Mouse (Mus musculus): ENCODE measurements around the gene Scn10a. TPM values are rescaled to one million over a fixed set of nuclear protein-coding genes. Genes with fewer than 3 reads are reported as not detected.

Scn10a gene
- polyA plus RNA-seq, 2 experiments = 0.06 to 0.08 TPM

DNA sequence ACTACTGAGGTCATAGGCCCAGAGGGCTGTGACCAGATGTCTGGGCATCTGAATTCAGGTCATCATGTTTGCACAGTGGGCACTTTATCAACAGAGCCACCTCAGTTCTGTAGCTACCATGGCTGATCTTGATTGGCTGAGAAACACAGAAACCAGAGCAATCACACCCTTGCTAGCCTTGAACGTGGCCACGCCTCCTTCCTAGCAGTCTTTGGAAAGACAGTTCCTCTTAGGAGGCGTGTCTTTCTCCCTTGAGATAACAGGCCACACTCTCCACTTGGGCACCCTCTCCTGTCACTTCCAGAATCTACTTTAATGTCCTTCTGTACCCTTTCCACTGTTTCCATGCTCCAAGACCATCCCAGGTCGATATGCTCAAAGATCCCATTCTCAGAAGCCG is 65.4 kb downstream of the Scn10a start:
- Histone ChIP-seq H3K27ac (no peak overlapping the region), H3K4me1 (replicated peaks; ENCODE audit: control insufficient read depth in 2 of 2, insufficient read depth in 2 of 2, low read length in 1 of 2) (no peaks in the 10 kb centered on the region), H3K4me3 (ENCODE audit: insufficient read depth in 1 of 2, low read depth in 2 of 2, low read length in 2 of 2) (no peak overlapping the region), H3K4me2 (ENCODE audit: low read depth) (no peak overlapping the region), H3K27me3 (ENCODE audit: control insufficient read depth, insufficient read depth, low read length) (no peaks in the 10 kb centered on the region), H3K9ac (replicated peaks) (no peak overlapping the region), H3K36me3 (replicated peaks; ENCODE audit: control insufficient read depth, insufficient read depth, low read depth) (no peaks in the 10 kb centered on the region), H3K9me3 (ENCODE audit: control insufficient read depth, low read length) (no peaks in the 10 kb centered on the region)
- TF ChIP-seq EP300 (IDR thresholded peaks at IDR 0.05; ENCODE audit: low read depth) (no peak), CTCF (IDR thresholded peaks at IDR 0.05; ENCODE audit: low read depth) (no peak)
- ATAC-seq (ENCODE audit: insufficient read depth) (no peak), DNase-seq (ENCODE audit: low read depth in 3 of 3, low spot score in 3 of 3) (no peak)
- WGBS (ENCODE audit: insufficient replicate concordance) = 22% methylated on average over 5 of the region's 5 CpGs

DNA sequence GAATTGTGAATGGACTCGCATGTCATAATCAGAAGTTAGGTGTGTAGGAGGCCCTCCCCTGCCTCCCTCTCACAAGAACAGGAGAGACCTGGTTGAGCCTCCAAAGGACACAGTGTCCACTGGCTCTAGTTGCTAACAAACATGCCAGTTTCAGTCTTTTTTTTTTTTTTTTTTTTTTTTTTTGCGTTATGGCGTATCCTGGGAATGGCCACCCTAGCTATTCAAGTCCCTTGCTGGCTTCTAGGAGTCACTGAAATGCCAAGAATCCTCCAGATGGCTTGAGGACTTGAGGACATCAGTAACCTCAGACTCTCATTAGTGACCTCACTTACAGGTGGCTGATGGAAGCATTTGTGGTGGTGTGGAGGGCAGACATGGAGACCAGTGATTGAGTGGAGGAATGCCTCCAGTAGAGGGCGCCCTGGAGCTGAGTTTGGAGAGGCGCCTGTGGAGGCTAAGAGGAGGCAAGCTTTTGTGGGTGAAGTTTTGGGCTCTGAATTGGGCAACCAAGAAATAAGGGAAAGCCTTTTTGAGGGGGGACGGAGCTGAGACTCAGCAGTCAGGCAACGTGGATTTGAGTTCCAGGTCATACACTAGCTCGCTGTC is 72.1 kb downstream of the Scn10a start:
- H3K9ac ChIP-seq (replicated peaks) = no peak overlapping the region

DNA sequence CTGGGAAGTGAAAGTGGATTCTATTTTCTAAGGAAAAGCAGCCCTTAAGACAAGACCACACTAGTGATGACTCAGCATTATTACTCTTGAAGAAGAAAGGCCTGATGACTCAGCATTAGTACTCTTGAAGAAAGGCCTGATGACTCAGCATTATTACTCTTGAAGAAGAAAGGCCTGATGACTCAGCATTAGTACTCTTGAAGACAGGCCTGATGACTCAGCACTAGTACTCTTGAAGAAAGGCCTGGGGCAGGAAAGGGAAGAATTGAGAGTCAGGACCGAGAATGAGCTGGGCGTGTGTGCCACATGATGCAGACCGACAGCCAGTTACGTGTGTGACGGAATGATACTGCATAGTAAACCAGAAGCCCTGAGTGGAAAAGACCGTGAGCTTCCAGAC is 77.1 kb downstream of the Scn10a start:
- no peaks in the 10 kb centered on the region for H3K9me3 ChIP-seq (ENCODE audit: control insufficient read depth, low read length)
- ATAC-seq (ENCODE audit: insufficient read depth) (no peak), DNase-seq (ENCODE audit: low read depth in 3 of 3, low spot score in 3 of 3) (peak in 1 of 3 experiments; percentile 29)
- no peak overlapping the region for H3K4me2 ChIP-seq (ENCODE audit: low read depth)
- H3K27ac ChIP-seq = no peak overlapping the region
- no peaks in the 10 kb centered on the region for H3K36me3 ChIP-seq (replicated peaks; ENCODE audit: control insufficient read depth, insufficient read depth, low read depth)
- no peak overlapping the region for H3K9ac ChIP-seq (replicated peaks)
- WGBS (ENCODE audit: insufficient replicate concordance) = 68% methylated on average over 6 of the region's 6 CpGs
- H3K4me1 ChIP-seq (replicated peaks; ENCODE audit: control insufficient read depth in 2 of 2, insufficient read depth in 2 of 2, low read length in 1 of 2) = no peaks in the 10 kb centered on the region
- H3K4me3 ChIP-seq (ENCODE audit: insufficient read depth in 1 of 2, low read depth in 2 of 2, low read length in 2 of 2) = no peak overlapping the region
- no peak for TF ChIP-seq EP300 (IDR thresholded peaks at IDR 0.05; ENCODE audit: low read depth)
- H3K27me3 ChIP-seq (ENCODE audit: control insufficient read depth, insufficient read depth, low read length) = no peaks in the 10 kb centered on the region

More for the DNA sequence above, 72.1 kb downstream of the Scn10a start:
- DNase-seq (ENCODE audit: low read depth in 3 of 3, low spot score in 3 of 3) = peak in 2 of 3 experiments; percentile 17 to 20
- TF ChIP-seq EP300 (IDR thresholded peaks at IDR 0.05; ENCODE audit: low read depth) (no peak), CTCF (IDR thresholded peaks at IDR 0.05; ENCODE audit: low read depth) (peak; percentile 82)
- H3K27me3 ChIP-seq (ENCODE audit: control insufficient read depth, insufficient read depth, low read length) = no peaks in the 10 kb centered on the region
- no peak overlapping the region for H3K27ac ChIP-seq
- no peak for ATAC-seq (ENCODE audit: insufficient read depth)
- 51% methylated on average over 8 of the region's 8 CpGs for WGBS (ENCODE audit: insufficient replicate concordance)
- H3K36me3 ChIP-seq (replicated peaks; ENCODE audit: control insufficient read depth, insufficient read depth, low read depth) = no peaks in the 10 kb centered on the region
- H3K9me3 ChIP-seq (ENCODE audit: control insufficient read depth, low read length) = no peaks in the 10 kb centered on the region
- H3K4me2 ChIP-seq (ENCODE audit: low read depth) = no peak overlapping the region
- no peak overlapping the region for H3K4me3 ChIP-seq (ENCODE audit: insufficient read depth in 1 of 2, low read depth in 2 of 2, low read length in 2 of 2)
- H3K4me1 ChIP-seq (replicated peaks; ENCODE audit: control insufficient read depth in 2 of 2, insufficient read depth in 2 of 2, low read length in 1 of 2) = no peaks in the 10 kb centered on the region

DNA sequence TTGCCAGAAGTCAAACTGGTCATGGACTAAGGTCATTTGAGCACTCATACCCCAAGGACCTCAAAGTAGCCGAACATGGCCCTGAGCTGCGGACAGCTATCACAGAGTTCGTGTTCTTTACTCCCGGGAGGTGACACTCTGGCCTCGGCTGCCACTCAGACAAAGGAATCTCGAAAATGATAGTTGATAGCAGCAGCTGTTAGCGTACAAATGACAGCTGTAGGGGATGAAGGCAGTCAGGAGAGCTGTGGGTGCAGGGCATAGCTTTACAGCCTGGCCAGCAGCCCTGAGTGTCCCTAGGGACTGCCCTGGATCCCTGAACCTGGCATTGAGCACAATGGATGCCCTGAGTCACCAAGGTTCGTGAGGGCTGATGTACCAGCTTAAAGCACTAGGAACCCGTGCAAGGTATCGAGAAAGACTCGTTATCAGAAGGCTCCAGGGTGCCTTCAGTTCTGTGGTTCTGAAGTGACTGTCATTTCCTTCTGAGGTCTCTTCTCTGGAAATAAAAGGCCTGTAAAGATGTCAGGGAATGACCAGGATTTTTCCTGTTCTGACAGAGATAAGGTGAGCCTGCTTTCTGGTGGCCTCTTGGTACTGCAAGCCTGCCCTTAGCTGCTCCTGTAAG is 84.8 kb downstream of the Scn10a start:
- ATAC-seq (ENCODE audit: insufficient read depth) (no peak), DNase-seq (ENCODE audit: low read depth in 3 of 3, low spot score in 3 of 3) (no peak)
- Histone ChIP-seq H3K27me3 (ENCODE audit: control insufficient read depth, insufficient read depth, low read length) (no peaks in the 10 kb centered on the region), H3K36me3 (replicated peaks; ENCODE audit: control insufficient read depth, insufficient read depth, low read depth) (no peaks in the 10 kb centered on the region), H3K4me3 (ENCODE audit: insufficient read depth in 1 of 2, low read depth in 2 of 2, low read length in 2 of 2) (no peak overlapping the region), H3K9me3 (ENCODE audit: control insufficient read depth, low read length) (no peaks in the 10 kb centered on the region), H3K9ac (replicated peaks) (no peak overlapping the region), H3K4me1 (replicated peaks; ENCODE audit: control insufficient read depth in 2 of 2, insufficient read depth in 2 of 2, low read length in 1 of 2) (no peaks in the 10 kb centered on the region), H3K27ac (no peak overlapping the region), H3K4me2 (ENCODE audit: low read depth) (no peak overlapping the region)
- 38% methylated on average over 11 of the region's 11 CpGs for WGBS (ENCODE audit: insufficient replicate concordance)
- TF ChIP-seq EP300 (IDR thresholded peaks at IDR 0.05; ENCODE audit: low read depth) = no peak
- TF ChIP-seq CTCF (IDR thresholded peaks at IDR 0.05; ENCODE audit: low read depth) = no peak

DNA sequence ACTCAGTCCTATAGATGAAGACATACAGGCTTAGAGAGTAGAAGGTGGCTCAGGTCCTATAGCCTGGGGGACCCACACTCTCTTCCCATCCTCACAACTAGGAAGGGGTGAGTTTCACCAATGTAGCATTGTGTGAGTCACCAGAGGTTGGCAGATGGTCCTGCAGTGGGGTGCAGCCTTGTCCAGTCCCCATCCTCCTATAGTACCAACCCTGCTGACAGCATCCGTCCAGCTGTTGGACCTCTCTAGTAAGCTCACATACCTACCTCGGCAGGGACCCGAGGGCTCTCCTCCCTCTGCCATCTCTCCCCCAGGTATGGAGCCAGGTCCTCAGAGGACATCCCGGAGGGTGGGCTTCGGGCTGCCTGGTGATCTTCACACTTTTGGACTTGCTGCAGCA is 85.6 kb downstream of the Scn10a start:
- DNase-seq (ENCODE audit: low read depth in 3 of 3, low spot score in 3 of 3) = no peak
- Histone ChIP-seq H3K27ac (no peak overlapping the region), H3K4me3 (ENCODE audit: insufficient read depth in 1 of 2, low read depth in 2 of 2, low read length in 2 of 2) (no peak overlapping the region), H3K27me3 (ENCODE audit: control insufficient read depth, insufficient read depth, low read length) (no peaks in the 10 kb centered on the region), H3K4me1 (replicated peaks; ENCODE audit: control insufficient read depth in 2 of 2, insufficient read depth in 2 of 2, low read length in 1 of 2) (no peaks in the 10 kb centered on the region), H3K36me3 (replicated peaks; ENCODE audit: control insufficient read depth, insufficient read depth, low read depth) (no peaks in the 10 kb centered on the region), H3K9ac (replicated peaks) (no peak overlapping the region), H3K4me2 (ENCODE audit: low read depth) (no peak overlapping the region), H3K9me3 (ENCODE audit: control insufficient read depth, low read length) (no peaks in the 10 kb centered on the region)
- TF ChIP-seq CTCF (IDR thresholded peaks at IDR 0.05; ENCODE audit: low read depth) (no peak), EP300 (IDR thresholded peaks at IDR 0.05; ENCODE audit: low read depth) (no peak)
- 58% methylated on average over 5 of the region's 5 CpGs for WGBS (ENCODE audit: insufficient replicate concordance)
- no peak for ATAC-seq (ENCODE audit: insufficient read depth)

Data from liver, embryonic 14.5 days (tissue).